33 mouse cellular contexts compared by ENCODE assay signal in genomic region chr16:51741875-51742274, GRCm38 (mm10).
"Had no signal": no experiment of that assay in that cellular context is flagged by ENCODE, and none has a peak within 500 bp of the region (broad histone marks: within the 10 kb centered on the region; RNA-seq: fewer than 3 reads in every experiment).

No protein-coding gene starts in this region.

- H3K27me3 ChIP-seq: heart, embryonic 12.5 days; heart, embryonic 13.5 days; heart, embryonic 15.5 days; hindbrain, embryonic 12.5 days; hindbrain, embryonic 13.5 days; hindbrain, embryonic 15.5 days; kidney, embryonic 15.5 days had no signal

- H3K9ac ChIP-seq: heart, embryonic 12.5 days; heart, embryonic 13.5 days; heart, embryonic 15.5 days; hindbrain, embryonic 12.5 days; hindbrain, embryonic 13.5 days; hindbrain, embryonic 14.5 days; hindbrain, embryonic 15.5 days; kidney, embryonic 15.5 days had no signal

- ATAC-seq: hindbrain, embryonic 16.5 days; hindbrain, postnatal 0 days; inflammation-experienced regulatory T-cells, adult 6 months had no signal

- H3K4me2 ChIP-seq: heart, embryonic 11.5 days; heart, embryonic 12.5 days; heart, embryonic 13.5 days; heart, embryonic 15.5 days; hindbrain, embryonic 12.5 days; hindbrain, embryonic 13.5 days; hindbrain, embryonic 14.5 days; hindbrain, embryonic 15.5 days; kidney, embryonic 15.5 days had no signal

- H3K4me1 ChIP-seq: heart, embryonic 10.5 days; heart, embryonic 12.5 days; heart, embryonic 13.5 days; heart, embryonic 15.5 days; hindbrain, embryonic 10.5 days; hindbrain, embryonic 12.5 days; hindbrain, embryonic 13.5 days; hindbrain, embryonic 15.5 days; kidney, embryonic 15.5 days had no signal

- H3K27ac ChIP-seq: heart, adult 2 months; heart, embryonic 10.5 days; heart, embryonic 13.5 days; heart, embryonic 15.5 days; hindbrain, embryonic 10.5 days; hindbrain, embryonic 12.5 days; hindbrain, embryonic 13.5 days; hindbrain, embryonic 14.5 days; hindbrain, embryonic 15.5 days; hindbrain, postnatal 0 days; kidney, embryonic 15.5 days; kidney, postnatal 0 days; layer of hippocampus, adult 2 months had no signal

- H3K36me3 ChIP-seq: heart, embryonic 10.5 days; heart, embryonic 12.5 days; heart, embryonic 13.5 days; heart, embryonic 15.5 days; hindbrain, embryonic 10.5 days; hindbrain, embryonic 12.5 days; hindbrain, embryonic 13.5 days; hindbrain, embryonic 15.5 days; kidney, embryonic 15.5 days had no signal

- H3K9me3 ChIP-seq: heart, embryonic 10.5 days; heart, embryonic 12.5 days; heart, embryonic 13.5 days; heart, embryonic 15.5 days; hindbrain, embryonic 10.5 days; hindbrain, embryonic 12.5 days; hindbrain, embryonic 13.5 days; hindbrain, embryonic 15.5 days; kidney, embryonic 15.5 days had no signal

- DNase-seq: heart, adult 2 months; heart, postnatal 10 days; heart, postnatal 14 days; heart, postnatal 36 days; heart, postnatal 4 days; kidney, adult 11 months; kidney, adult 18-20 months; kidney, adult 2 months; kidney, adult 8-10 months; kidney, adult 9 months; kidney, postnatal 10 days; kidney, postnatal 14 days; kidney, postnatal 25 days; kidney, postnatal 36 days; kidney, postnatal 4 days; layer of hippocampus, adult 9-11 months; layer of hippocampus, postnatal 36 days had no signal

- H3K4me3 ChIP-seq: heart, adult 2 months; heart, embryonic 10.5 days; heart, embryonic 12.5 days; heart, embryonic 13.5 days; heart, embryonic 15.5 days; hindbrain, embryonic 10.5 days; hindbrain, embryonic 12.5 days; hindbrain, embryonic 13.5 days; hindbrain, embryonic 15.5 days; kidney, embryonic 15.5 days; layer of hippocampus, adult 2 months had no signal
